Mouse (Mus musculus): ENCODE data around the gene Nrtn. TPM values are rescaled to one million over a fixed set of nuclear protein-coding genes. Genes with fewer than 3 reads are reported as not detected.

The Nrtn gene
- total RNA-seq, 2 experiments from 2014 or later, result 19.0 to 21.0 TPM

GRCm38 (mm10) chr17:56763741-56764250, 6.5 kb upstream of the Nrtn start:
- DNase-seq, result no peak
- intact Hi-C loops (cut with DNase I), result loop anchor here (5.0 kb wide), 1 partner anchor 151 kb away; the partner anchor contains the start of gene Rpl36

- DNase-seq, result peak; percentile 65 to 81
- intact Hi-C loops (cut with DNase I), result loop anchor here (5.0 kb wide), 1 partner anchor 151 kb away; the partner anchor contains the start of gene Rpl36
Observed at GRCm38 (mm10) chr17:56762769-56763731, 5.7 kb upstream of the Nrtn start.

- peak; percentile 89 to 91 for DNase-seq
- intact Hi-C loops (cut with DNase I), result loop anchor here (5.0 kb wide), 1 partner anchor 150 kb away; the partner anchor contains the start of gene Rpl36
Observed at GRCm38 (mm10) chr17:56761991-56762410, 4.7 kb upstream of the Nrtn start.

- intact Hi-C loops (cut with DNase I), result loop anchor here (5.0 kb wide), 1 partner anchor 149 kb away; the partner anchor contains the start of gene Rpl36
Observed at GRCm38 (mm10) chr17:56761077-56761476, 3.7 kb upstream of the Nrtn start.

GRCm38 (mm10) chr17:56759261-56759660, 1.9 kb upstream of the Nrtn start:
- intact Hi-C loops (cut with DNase I), result loop anchor here (2.0 to 5.0 kb wide), 2 partner anchors 40 to 77 kb away; partner anchors contain the start of gene Vmac
- no peak for DNase-seq

More at GRCm38 (mm10) chr17:56761077-56761476, 3.7 kb upstream of the Nrtn start:
- DNase-seq, result no peak

- DNase-seq, result peak; percentile 43 to 71
Observed at GRCm38 (mm10) chr17:56758132-56758531, 802 bp upstream of the Nrtn start.

GRCm38 (mm10) chr17:56756703-56757399, 479 bp downstream of the Nrtn start:
- peak; percentile 47 to 59 for DNase-seq
- intact Hi-C loops (cut with DNase I), result loop anchor here (5.0 kb wide), 1 partner anchor 75 kb away; no protein-coding TSS in a partner anchor

More at GRCm38 (mm10) chr17:56758132-56758531, 802 bp upstream of the Nrtn start:
- intact Hi-C loops (cut with DNase I), result loop anchor here (2.0 to 5.0 kb wide), 2 partner anchors 39 to 76 kb away; partner anchors contain the start of gene Vmac

GRCm38 (mm10) chr17:56754271-56755185, 2.8 kb downstream of the Nrtn start:
- DNase-seq, result no peak
- intact Hi-C loops (cut with DNase I), result loop anchor here (5.0 kb wide), 1 partner anchor 72 kb away; no protein-coding TSS in a partner anchor

- intact Hi-C loops (cut with DNase I), result no loop called here
Observed at GRCm38 (mm10) chr17:56753452-56753851, 3.9 kb downstream of the Nrtn start.

GRCm38 (mm10) chr17:56751404-56752072, 5.8 kb downstream of the Nrtn start:
- DNase-seq, result peak; percentile 35 to 53
- intact Hi-C loops (cut with DNase I), result no loop called here

More at GRCm38 (mm10) chr17:56753452-56753851, 3.9 kb downstream of the Nrtn start:
- no peak for DNase-seq

GRCm38 (mm10) chr17:56744173-56744572, 13.2 kb downstream of the Nrtn start:
- intact Hi-C loops (cut with DNase I), result no loop called here

GRCm38 (mm10) chr17:56740788-56741160, 16.6 kb downstream of the Nrtn start:
- DNase-seq, result no peak
- intact Hi-C loops (cut with DNase I), result no loop called here

More at GRCm38 (mm10) chr17:56744173-56744572, 13.2 kb downstream of the Nrtn start:
- no peak for DNase-seq

- intact Hi-C loops (cut with DNase I), result no loop called here
- peak; percentile 77 to 82 for DNase-seq
Observed at GRCm38 (mm10) chr17:56740118-56740787, 17.1 kb downstream of the Nrtn start.

GRCm38 (mm10) chr17:56738221-56738620, 19.1 kb downstream of the Nrtn start:
- intact Hi-C loops (cut with DNase I), result no loop called here

GRCm38 (mm10) chr17:56736534-56736933, 20.8 kb downstream of the Nrtn start:
- DNase-seq, result no peak
- intact Hi-C loops (cut with DNase I), result no loop called here

More at GRCm38 (mm10) chr17:56738221-56738620, 19.1 kb downstream of the Nrtn start:
- DNase-seq, result no peak

GRCm38 (mm10) chr17:56729656-56730055, 27.7 kb downstream of the Nrtn start:
- intact Hi-C loops (cut with DNase I), result no loop called here
- DNase-seq, result no peak

GRCm38 (mm10) chr17:56729151-56729550, 28.2 kb downstream of the Nrtn start:
- intact Hi-C loops (cut with DNase I), result no loop called here
- peak; percentile 20 to 45 for DNase-seq

- peak; percentile 60 to 64 for DNase-seq
- intact Hi-C loops (cut with DNase I), result no loop called here
Observed at GRCm38 (mm10) chr17:56728117-56728516, 29.2 kb downstream of the Nrtn start.
